Mouse (Mus musculus) right cerebral cortex, postnatal 36 days (tissue): Measurements from ENCODE around the gene Saysd1.
"Not testable (repeated sequence)": the region's sequence is repeated elsewhere in the genome, so short reads cannot be mapped to it uniquely, and the experiment has no call there.

Source experiments
- DNase-seq, 2 experiments: peaks; one replicate each; pipeline ENCODE4 v3.0.0; 2022; ENCODE audit warnings: low spot score in 2 of 2, mixed read lengths in 1 of 2

Gene Saysd1

DNA sequence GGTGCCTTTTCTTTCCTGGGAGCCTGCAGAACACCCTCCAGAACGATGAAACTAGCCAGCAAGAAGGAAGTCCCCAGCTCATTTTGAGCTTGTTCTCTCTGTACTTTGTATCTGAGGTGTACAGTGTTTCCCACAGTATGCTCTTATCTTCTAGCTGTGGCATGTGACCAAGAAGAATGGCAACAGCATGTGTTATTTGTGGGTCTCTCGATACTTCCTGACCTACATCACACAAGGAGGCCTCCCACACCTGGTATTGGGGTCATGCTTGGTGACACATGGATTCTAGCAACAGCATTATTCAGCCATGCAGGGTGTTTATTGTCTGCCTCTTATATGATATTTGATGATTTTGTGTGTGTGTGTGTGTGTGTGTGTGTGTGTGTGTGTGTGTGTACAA is 96.5 kb downstream of the Saysd1 start:
- DNase-seq: no peak

DNA sequence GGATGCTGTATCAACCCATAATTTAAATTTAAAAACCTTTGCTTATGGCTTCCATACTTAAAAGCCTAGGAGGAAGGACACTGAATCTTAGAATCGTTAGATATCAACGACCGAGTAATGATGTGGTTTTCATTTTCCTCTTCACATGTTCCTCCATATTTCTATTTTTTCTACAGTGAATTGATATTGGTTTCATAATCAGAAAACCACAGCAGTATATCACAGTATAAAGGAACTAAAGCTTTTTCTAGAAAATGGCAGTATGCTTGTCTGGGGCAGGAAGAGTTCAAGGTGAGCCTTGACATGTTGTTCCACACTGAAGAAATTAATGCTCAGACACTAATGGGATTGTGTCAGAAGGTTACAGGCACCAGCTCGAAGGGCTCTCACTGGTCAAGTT is 97.4 kb downstream of the Saysd1 start:
- DNase-seq: no peak

DNA sequence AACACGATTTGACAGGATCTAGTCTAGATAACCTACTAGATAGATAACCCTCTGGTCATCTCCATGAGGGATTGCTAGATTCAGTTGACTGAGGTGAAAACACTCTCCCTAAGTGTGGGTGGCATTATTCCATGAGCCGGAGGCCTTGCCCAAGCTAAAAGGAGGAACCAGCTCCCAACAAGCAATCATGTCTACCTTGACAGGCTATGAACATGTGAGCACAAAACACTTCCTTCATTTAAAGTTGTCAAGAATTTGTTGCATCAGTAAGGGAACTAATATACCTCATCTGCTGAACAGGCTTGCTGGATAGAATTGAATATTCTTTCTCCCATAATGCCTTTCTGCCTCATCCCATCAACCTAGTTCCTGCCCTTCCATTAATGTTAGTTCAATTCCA is 98.5 kb downstream of the Saysd1 start:
- DNase-seq: no peak

DNA sequence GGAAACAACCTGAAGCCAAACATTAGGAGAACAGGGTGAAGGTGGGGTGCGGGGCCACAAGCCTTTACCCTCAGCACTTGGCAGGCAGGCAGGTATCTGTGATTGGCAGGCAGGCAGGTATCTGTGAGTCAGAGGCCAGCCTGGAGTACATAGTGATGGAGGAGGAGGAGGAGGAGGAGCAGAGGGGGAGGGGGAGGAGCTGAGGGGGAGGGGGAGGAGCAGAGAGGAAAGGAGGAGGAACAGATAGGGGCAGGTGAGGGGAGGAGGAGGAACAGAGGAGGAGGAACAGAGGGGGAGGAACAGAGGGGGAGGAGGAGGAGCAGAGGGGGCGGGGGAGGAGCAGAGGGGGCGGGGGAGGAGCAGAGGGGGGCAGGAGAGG is 105.6 kb downstream of the Saysd1 start:
- DNase-seq: no peak

DNA sequence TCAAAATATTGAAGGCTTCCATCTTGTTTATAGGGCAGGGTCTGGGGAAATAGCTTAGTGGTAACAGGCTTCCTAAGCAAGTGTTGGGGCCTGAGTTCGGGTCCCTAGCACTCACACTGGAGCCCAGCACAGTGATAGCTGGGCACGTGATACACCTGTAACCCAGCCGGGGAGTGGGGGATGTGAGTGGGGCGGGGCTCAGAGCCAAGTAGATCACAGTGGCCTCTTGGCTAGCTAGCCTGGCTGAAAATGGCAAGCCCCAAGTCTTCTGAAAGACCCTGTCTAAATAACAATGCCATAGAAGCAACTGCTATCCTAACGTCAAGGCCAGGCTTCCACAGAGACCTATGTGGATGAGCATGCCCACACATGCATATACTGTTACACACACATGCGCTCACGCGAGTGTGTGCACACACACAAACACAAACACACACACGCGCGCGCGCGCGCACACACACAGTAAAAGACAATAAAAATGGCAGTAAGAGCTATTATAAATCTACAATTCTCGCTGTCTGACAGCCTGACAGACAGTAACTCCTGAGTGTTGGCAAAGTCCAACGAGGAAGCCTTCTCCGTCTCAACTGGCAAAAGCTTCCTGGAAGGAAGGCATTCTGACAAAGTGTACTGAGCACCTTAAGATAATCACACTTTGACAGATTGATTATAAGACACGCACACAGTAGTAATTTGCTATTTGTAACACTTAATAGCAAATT is 106.2 kb downstream of the Saysd1 start:
- no peak for DNase-seq

DNA sequence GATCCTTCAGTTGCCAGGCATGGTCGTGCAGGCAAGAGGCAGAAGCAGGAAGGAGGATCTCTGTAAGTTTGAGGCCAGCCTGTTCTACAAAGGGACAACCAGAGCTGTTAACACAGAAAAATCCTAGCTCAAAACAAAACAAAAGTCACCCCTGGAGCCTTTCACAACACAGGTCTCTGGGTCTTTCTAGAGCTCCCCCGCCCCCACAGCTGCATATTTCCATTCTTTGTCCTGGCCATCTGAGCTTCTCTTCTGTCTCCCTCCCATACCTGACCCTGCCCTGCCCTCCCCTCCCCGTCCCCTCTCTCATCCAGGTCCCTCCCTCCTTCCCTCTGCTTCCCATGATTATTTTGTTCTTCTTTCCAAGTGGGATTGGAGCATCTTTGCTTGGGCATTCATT is 108.7 kb downstream of the Saysd1 start:
- DNase-seq: no peak

DNA sequence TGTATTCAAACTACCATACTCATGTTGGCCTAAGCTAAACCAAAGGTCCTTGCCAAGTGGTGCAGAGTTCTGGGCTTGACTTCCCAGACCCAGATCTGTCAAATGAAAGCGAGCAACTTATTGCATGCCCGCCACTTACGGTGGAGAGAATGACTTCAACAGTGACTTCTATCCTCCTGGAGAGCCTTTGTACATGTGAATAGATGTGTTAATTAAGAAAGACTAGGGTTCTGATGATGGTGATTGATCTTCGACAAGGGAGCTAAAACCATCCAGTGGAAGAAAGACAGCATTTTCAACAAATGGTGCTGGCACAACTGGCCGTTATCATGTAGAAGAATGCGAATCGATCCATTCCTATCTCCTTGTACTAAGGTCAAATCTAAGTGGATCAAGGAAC is 110.9 kb downstream of the Saysd1 start:
- not testable (repeated sequence) for DNase-seq
